Mouse (Mus musculus): ENCODE data around the gene Syne1. TPM values are rescaled to one million over a fixed set of nuclear protein-coding genes. Genes with fewer than 3 reads are reported as not detected.

Syne1 gene
- total and polyA plus RNA-seq, 3 experiments = 29.0 to 66.6 (median 53.6) TPM

GRCm38 (mm10) chr10:5520695-5521094, 30.6 kb downstream of the Syne1 start:
- WGBS = 42% methylated on average over 1 of the region's 1 CpGs
- peaks cover 17% of the 10 kb centered on the region; the same call in 1 of the 2 replicates for H3K36me3 ChIP-seq (ENCODE audit: control insufficient read depth, insufficient read depth, low read length)
- no peak for DNase-seq
- H3K27ac ChIP-seq = peak overlapping the region; percentile 64
- H3K9ac ChIP-seq (ENCODE audit: low read depth, low read length) = no peak overlapping the region
- no peaks in the 10 kb centered on the region for H3K27me3 ChIP-seq (ENCODE audit: control insufficient read depth, insufficient read depth, low read length)
- peaks cover 13% of the 10 kb centered on the region for H3K4me1 ChIP-seq (ENCODE audit: control insufficient read depth, insufficient read depth, low read length)
- intact Hi-C loops (cut with DNase I) = no loop called here
- H3K79me2 ChIP-seq (replicated peaks; ENCODE audit: control insufficient read depth, insufficient read depth, low read length) = no peaks in the 10 kb centered on the region
- no peak overlapping the region for H3K4me3 ChIP-seq
- TF ChIP-seq POLR2A (IDR thresholded peaks at IDR 0.05; ENCODE audit: insufficient read depth, low read depth, low read length) = no peak
- TF ChIP-seq EP300 (IDR thresholded peaks at IDR 0.05; ENCODE audit: insufficient read depth, low read depth, low read length) = no peak
- TF ChIP-seq CTCF (IDR thresholded peaks at IDR 0.05) = no peak

- no peak for DNase-seq
- no peaks in the 10 kb centered on the region for H3K27me3 ChIP-seq (ENCODE audit: control insufficient read depth, insufficient read depth, low read length)
- no peaks in the 10 kb centered on the region for H3K79me2 ChIP-seq (replicated peaks; ENCODE audit: control insufficient read depth, insufficient read depth, low read length)
- peaks cover 7% of the 10 kb centered on the region; the same call in 1 of the 2 replicates for H3K36me3 ChIP-seq (ENCODE audit: control insufficient read depth, insufficient read depth, low read length)
- TF ChIP-seq CTCF (IDR thresholded peaks at IDR 0.05) = no peak
- TF ChIP-seq EP300 (IDR thresholded peaks at IDR 0.05; ENCODE audit: insufficient read depth, low read depth, low read length) = no peak
- TF ChIP-seq POLR2A (IDR thresholded peaks at IDR 0.05; ENCODE audit: insufficient read depth, low read depth, low read length) = no peak
- H3K27ac ChIP-seq = no peak overlapping the region
- H3K4me1 ChIP-seq (ENCODE audit: control insufficient read depth, insufficient read depth, low read length) = peaks cover 4% of the 10 kb centered on the region
- H3K9ac ChIP-seq (ENCODE audit: low read depth, low read length) = no peak overlapping the region
- intact Hi-C loops (cut with DNase I) = loop anchor here (2.0 kb wide), 1 partner anchor 119 kb away; no protein-coding TSS in a partner anchor
- H3K4me3 ChIP-seq = no peak overlapping the region
- WGBS = 8% methylated on average over 3 of the region's 3 CpGs
Measured at GRCm38 (mm10) chr10:5515330-5515729, 36.0 kb downstream of the Syne1 start.

DNA sequence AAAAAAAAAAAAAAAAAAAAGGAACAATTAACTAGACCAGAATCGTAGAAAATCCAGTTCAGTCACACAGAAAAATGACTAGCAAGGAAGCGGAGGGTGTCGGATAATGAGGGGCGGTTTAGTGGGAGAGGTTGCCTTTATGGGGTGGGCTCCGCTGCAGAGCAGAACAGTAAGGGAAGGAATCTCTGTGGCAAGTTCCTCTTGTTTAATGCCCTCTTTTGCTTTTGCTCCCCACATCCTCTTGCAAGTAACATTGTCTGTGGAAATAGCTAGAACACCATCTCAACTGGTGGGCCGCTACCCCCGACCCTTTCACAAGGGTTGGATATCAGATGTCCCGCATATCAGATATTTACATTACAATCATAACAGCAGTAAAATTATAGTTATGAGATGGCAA, 37.1 kb downstream of the Syne1 start:
- intact Hi-C loops (cut with DNase I) = loop anchor here (2.0 to 5.0 kb wide), 2 partner anchors 78 to 121 kb away; partner anchors contain the start of gene Myct1
- Histone ChIP-seq H3K79me2 (replicated peaks; ENCODE audit: control insufficient read depth, insufficient read depth, low read length) (no peaks in the 10 kb centered on the region), H3K4me1 (ENCODE audit: control insufficient read depth, insufficient read depth, low read length) (no peaks in the 10 kb centered on the region; the same call in 1 of the 2 replicates), H3K27me3 (ENCODE audit: control insufficient read depth, insufficient read depth, low read length) (no peaks in the 10 kb centered on the region), H3K27ac (no peak overlapping the region), H3K36me3 (ENCODE audit: control insufficient read depth, insufficient read depth, low read length) (no peaks in the 10 kb centered on the region), H3K4me3 (no peak overlapping the region), H3K9ac (ENCODE audit: low read depth, low read length) (no peak overlapping the region)
- WGBS = 94% methylated on average over 8 of the region's 8 CpGs
- no peak for TF ChIP-seq POLR2A (IDR thresholded peaks at IDR 0.05; ENCODE audit: insufficient read depth, low read depth, low read length)
- TF ChIP-seq EP300 (IDR thresholded peaks at IDR 0.05; ENCODE audit: insufficient read depth, low read depth, low read length) = no peak
- TF ChIP-seq CTCF (IDR thresholded peaks at IDR 0.05) = no peak
- no peak for DNase-seq

DNA sequence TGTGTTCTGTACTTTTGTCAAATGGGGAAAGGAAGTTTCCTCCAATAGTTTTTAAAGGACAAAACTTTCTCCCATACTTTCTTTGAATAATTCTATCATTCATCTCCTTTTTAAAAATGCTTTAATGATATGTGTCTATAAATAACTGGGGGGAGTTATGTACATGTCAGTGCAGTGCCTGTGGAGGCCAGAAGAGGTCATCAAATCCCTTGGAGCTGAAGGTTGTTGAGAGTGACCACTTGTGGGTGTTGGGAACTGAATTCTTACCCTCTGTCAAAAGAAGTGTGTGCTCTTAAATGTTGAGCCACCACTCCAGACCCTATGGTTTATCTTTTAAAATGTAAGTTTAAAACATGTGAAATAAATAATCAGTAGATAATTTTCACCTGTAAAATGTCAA, 39.0 kb downstream of the Syne1 start:
- Histone ChIP-seq H3K9ac (ENCODE audit: low read depth, low read length) (no peak overlapping the region), H3K4me3 (no peak overlapping the region), H3K36me3 (ENCODE audit: control insufficient read depth, insufficient read depth, low read length) (no peaks in the 10 kb centered on the region), H3K79me2 (replicated peaks; ENCODE audit: control insufficient read depth, insufficient read depth, low read length) (no peaks in the 10 kb centered on the region), H3K27me3 (ENCODE audit: control insufficient read depth, insufficient read depth, low read length) (no peaks in the 10 kb centered on the region), H3K4me1 (ENCODE audit: control insufficient read depth, insufficient read depth, low read length) (no peaks in the 10 kb centered on the region; the same call in 1 of the 2 replicates), H3K27ac (no peak overlapping the region)
- peak; percentile 19 to 43 for DNase-seq
- intact Hi-C loops (cut with DNase I) = loop anchor here (1.0 to 5.0 kb wide), 2 partner anchors 43 to 80 kb away; partner anchors contain the start of gene Myct1
- TF ChIP-seq CTCF (IDR thresholded peaks at IDR 0.05) (peak; percentile 86), EP300 (IDR thresholded peaks at IDR 0.05; ENCODE audit: insufficient read depth, low read depth, low read length) (no peak), POLR2A (IDR thresholded peaks at IDR 0.05; ENCODE audit: insufficient read depth, low read depth, low read length) (no peak)

DNA sequence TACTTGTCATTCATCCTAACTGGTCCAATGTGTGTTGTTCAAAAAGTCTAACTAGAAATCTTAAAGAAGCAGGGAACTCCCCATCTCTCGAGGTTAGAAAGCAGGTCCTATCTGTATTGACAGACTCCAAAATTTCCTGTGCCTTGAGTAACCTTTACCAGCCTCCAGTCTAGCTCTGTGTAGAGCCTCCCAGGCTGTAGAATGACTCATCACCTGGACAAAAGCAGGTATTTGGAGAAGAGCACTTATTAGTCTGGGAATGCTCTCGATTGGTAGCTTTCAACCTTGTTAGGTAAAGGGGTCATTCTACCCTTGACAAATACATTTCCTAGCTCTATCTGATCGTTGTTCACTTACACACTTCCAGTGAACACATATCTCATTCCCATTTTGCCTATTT, 39.9 kb downstream of the Syne1 start:
- no peaks in the 10 kb centered on the region; the same call in 1 of the 2 replicates for H3K4me1 ChIP-seq (ENCODE audit: control insufficient read depth, insufficient read depth, low read length)
- no peaks in the 10 kb centered on the region for H3K79me2 ChIP-seq (replicated peaks; ENCODE audit: control insufficient read depth, insufficient read depth, low read length)
- DNase-seq = no peak
- TF ChIP-seq POLR2A (IDR thresholded peaks at IDR 0.05; ENCODE audit: insufficient read depth, low read depth, low read length) = no peak
- no peak for TF ChIP-seq EP300 (IDR thresholded peaks at IDR 0.05; ENCODE audit: insufficient read depth, low read depth, low read length)
- TF ChIP-seq CTCF (IDR thresholded peaks at IDR 0.05) = no peak
- intact Hi-C loops (cut with DNase I) = loop anchor here (5.0 kb wide), 1 partner anchor 81 kb away; the partner anchor contains the start of gene Myct1
- no peaks in the 10 kb centered on the region for H3K36me3 ChIP-seq (ENCODE audit: control insufficient read depth, insufficient read depth, low read length)
- H3K27me3 ChIP-seq (ENCODE audit: control insufficient read depth, insufficient read depth, low read length) = no peaks in the 10 kb centered on the region
- no peak overlapping the region for H3K4me3 ChIP-seq
- H3K9ac ChIP-seq (ENCODE audit: low read depth, low read length) = no peak overlapping the region
- WGBS = 57% methylated on average over 3 of the region's 3 CpGs
- no peak overlapping the region for H3K27ac ChIP-seq

DNA sequence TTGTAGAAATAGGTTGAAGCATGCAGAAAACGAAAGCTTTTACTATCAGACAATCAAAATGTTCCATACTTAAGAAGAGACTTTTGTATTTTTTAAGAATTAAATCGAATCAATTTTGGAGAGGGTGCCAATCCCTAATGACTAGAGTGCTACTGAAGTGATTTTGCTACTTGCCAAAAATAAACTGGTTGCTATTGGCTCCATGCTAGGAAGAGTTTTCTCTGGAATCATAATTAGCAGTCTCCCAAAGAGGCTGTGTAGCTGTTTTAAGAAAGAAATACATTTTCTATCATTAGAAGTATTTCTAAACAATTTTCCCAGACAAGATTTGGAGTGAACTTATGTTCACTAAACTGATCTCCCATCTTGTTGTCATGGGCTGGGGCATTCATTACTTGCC, 43.8 kb downstream of the Syne1 start:
- no peaks in the 10 kb centered on the region for H3K4me1 ChIP-seq (ENCODE audit: control insufficient read depth, insufficient read depth, low read length)
- H3K27ac ChIP-seq = no peak overlapping the region
- H3K79me2 ChIP-seq (replicated peaks; ENCODE audit: control insufficient read depth, insufficient read depth, low read length) = no peaks in the 10 kb centered on the region; the same call in 1 of the 2 replicates
- H3K27me3 ChIP-seq (ENCODE audit: control insufficient read depth, insufficient read depth, low read length) = no peaks in the 10 kb centered on the region
- TF ChIP-seq EP300 (IDR thresholded peaks at IDR 0.05; ENCODE audit: insufficient read depth, low read depth, low read length) = no peak
- no peak for TF ChIP-seq CTCF (IDR thresholded peaks at IDR 0.05)
- H3K4me3 ChIP-seq = no peak overlapping the region
- no peak for DNase-seq
- WGBS = 77% methylated on average over 2 of the region's 2 CpGs
- no peaks in the 10 kb centered on the region for H3K36me3 ChIP-seq (ENCODE audit: control insufficient read depth, insufficient read depth, low read length)
- no peak overlapping the region for H3K9ac ChIP-seq (ENCODE audit: low read depth, low read length)
- intact Hi-C loops (cut with DNase I) = no loop called here
